In genomic region chr2:31788227-31788626, GRCm38 (mm10) we compare ENCODE assay signal across 21 mouse cellular contexts. TPM values are rescaled to one million over a fixed set of nuclear protein-coding genes. Genes with fewer than 3 reads are reported as not detected.
DNase-seq lines count a peak whose midpoint lies in the region; ATAC-seq and TF ChIP-seq lines count a peak whose summit lies in the region.
"Had no signal": no experiment of that assay in that cellular context is flagged by ENCODE, and none has a peak within 500 bp of the region (broad histone marks: within the 10 kb centered on the region; RNA-seq: fewer than 3 reads in every experiment).

No protein-coding gene starts in this region.

- H3K9me3 ChIP-seq in heart, postnatal 0 days (replicated peaks; ENCODE audit: control insufficient read depth, low read length) = no peaks in the 10 kb centered on the region
- H3K9me3 ChIP-seq in heart, embryonic 12.5 days (replicated peaks) = no peaks in the 10 kb centered on the region
- no peaks in the 10 kb centered on the region for H3K9me3 ChIP-seq in lung, postnatal 0 days (ENCODE audit: low read length)
- H3K9me3 ChIP-seq: embryonic facial prominence, embryonic 13.5 days; hindbrain, embryonic 15.5 days; limb, embryonic 12.5 days; liver, embryonic 15.5 days had no signal

- 83% methylated on average over 3 of the region's 3 CpGs for WGBS in heart, postnatal 0 days
- WGBS in heart, embryonic 12.5 days = 91% methylated on average over 3 of the region's 3 CpGs
- 65% methylated on average over 3 of the region's 3 CpGs for WGBS in lung, postnatal 0 days

- no peak overlapping the region for H3K27ac ChIP-seq in heart, postnatal 0 days (ENCODE audit: low read depth)
- H3K27ac ChIP-seq in heart, embryonic 12.5 days (ENCODE audit: poor library complexity, severe bottlenecking) = no peak overlapping the region
- H3K27ac ChIP-seq in lung, postnatal 0 days (ENCODE audit: low read length) = no peak overlapping the region
- H3K27ac ChIP-seq: embryonic facial prominence, embryonic 13.5 days; hindbrain, embryonic 15.5 days; limb, embryonic 12.5 days; liver, embryonic 15.5 days had no signal

- no peaks in the 10 kb centered on the region for H3K27me3 ChIP-seq in heart, postnatal 0 days (ENCODE audit: control insufficient read depth, insufficient read depth, low read length)
- no peaks in the 10 kb centered on the region for H3K27me3 ChIP-seq in heart, embryonic 12.5 days (replicated peaks)
- no peaks in the 10 kb centered on the region for H3K27me3 ChIP-seq in lung, postnatal 0 days (replicated peaks; ENCODE audit: insufficient read depth, low read length)
- H3K27me3 ChIP-seq: embryonic facial prominence, embryonic 13.5 days; hindbrain, embryonic 15.5 days; limb, embryonic 12.5 days; liver, embryonic 15.5 days had no signal

- peaks cover 92% of the 10 kb centered on the region for H3K36me3 ChIP-seq in heart, postnatal 0 days (replicated peaks; ENCODE audit: control insufficient read depth, insufficient read depth, low read length)
- peaks cover 94% of the 10 kb centered on the region for H3K36me3 ChIP-seq in heart, embryonic 12.5 days
- H3K36me3 ChIP-seq in lung, postnatal 0 days (ENCODE audit: insufficient read depth, low read length) = peaks cover 25% of the 10 kb centered on the region; the same call in 1 of the 2 replicates

- H3K4me1 ChIP-seq in heart, postnatal 0 days (ENCODE audit: control insufficient read depth, insufficient read depth) = no peaks in the 10 kb centered on the region
- H3K4me1 ChIP-seq in heart, embryonic 12.5 days (replicated peaks) = no peaks in the 10 kb centered on the region
- no peaks in the 10 kb centered on the region for H3K4me1 ChIP-seq in lung, postnatal 0 days (ENCODE audit: insufficient read depth, low read depth, low read length)
- H3K4me1 ChIP-seq: embryonic facial prominence, embryonic 13.5 days; limb, embryonic 12.5 days had no signal

- no peak for TF ChIP-seq EP300 in heart, postnatal 0 days (IDR thresholded peaks at IDR 0.05; ENCODE audit: low read depth)
- TF ChIP-seq EP300 in lung, postnatal 0 days (IDR thresholded peaks at IDR 0.05) = no peak

- 0 out of 2 replicates have a peak, but pooled peaks have one; percentile 2 for TF ChIP-seq CTCF in heart, postnatal 0 days (IDR thresholded peaks at IDR 0.05; ENCODE audit: low read depth)
- peak; percentile 25 for TF ChIP-seq CTCF in lung, postnatal 0 days (IDR thresholded peaks at IDR 0.05)

- no peak for ATAC-seq in heart, postnatal 0 days (ENCODE audit: insufficient read depth, low read depth)
- ATAC-seq in heart, embryonic 12.5 days (ENCODE audit: insufficient number of reproducible peaks, low FRiP score) = no peak
- no peak for ATAC-seq in lung, postnatal 0 days

- no peak overlapping the region for H3K4me2 ChIP-seq in heart, postnatal 0 days (ENCODE audit: low read depth, low read length)
- H3K4me2 ChIP-seq in heart, embryonic 12.5 days = no peak overlapping the region
- no peak overlapping the region for H3K4me2 ChIP-seq in lung, postnatal 0 days (replicated peaks; ENCODE audit: low read depth, low read length)
- H3K4me2 ChIP-seq: embryonic facial prominence, embryonic 13.5 days; hindbrain, embryonic 15.5 days; limb, embryonic 12.5 days; liver, embryonic 15.5 days had no signal

- peak; percentile 54 to 75 for DNase-seq in cerebellum, postnatal 10 days
- no peak for DNase-seq in cerebellum, adult 9-10 months
- no peak for DNase-seq in heart, postnatal 0 days (ENCODE audit: low spot score)
- no peak for DNase-seq in lung, postnatal 0 days (ENCODE audit: low spot score)
- no peak for DNase-seq in lung, postnatal 14 days
- peak; percentile 57 for DNase-seq in retina, postnatal 1 day
- DNase-seq in ovary, adult 18-20 months (ENCODE audit: low spot score) = no peak
- DNase-seq: cerebellum, adult 18-20 months; heart, adult 11 months; kidney, adult 9 months; thymus, postnatal 36 days had no signal

- H3K9ac ChIP-seq in heart, postnatal 0 days (replicated peaks; ENCODE audit: low read depth, low read length) = no peak overlapping the region
- H3K9ac ChIP-seq in heart, embryonic 12.5 days = no peak overlapping the region
- no peak overlapping the region for H3K9ac ChIP-seq in lung, postnatal 0 days (replicated peaks; ENCODE audit: low read depth)
- H3K9ac ChIP-seq: embryonic facial prominence, embryonic 13.5 days; hindbrain, embryonic 15.5 days; limb, embryonic 12.5 days; liver, embryonic 15.5 days had no signal

- H3K4me3 ChIP-seq in heart, postnatal 0 days (ENCODE audit: low read depth, low read length) = no peak overlapping the region
- no peak overlapping the region for H3K4me3 ChIP-seq in heart, embryonic 12.5 days
- H3K4me3 ChIP-seq in lung, postnatal 0 days (ENCODE audit: low read depth, low read length) = no peak overlapping the region
- H3K4me3 ChIP-seq: embryonic facial prominence, embryonic 13.5 days; hindbrain, embryonic 15.5 days; limb, embryonic 12.5 days; liver, embryonic 15.5 days had no signal

RNA-seq across cellular contexts. Expression of gene Qrfp, which starts 22.2 kb away (rescaled TPM):
- total RNA-seq in heart, postnatal 0 days (2014; rRNA removed; ENCODE audit: low replicate concordance) = not detected in 2 replicates
- 0.04 TPM in 1 of 2 replicates, not detected in the other for polyA plus RNA-seq in heart, postnatal 0 days (2015; fragmentation: Nextera tagmentation; extraction: Ambion mirVana)
- 0.08 TPM in 1 of 2 replicates, not detected in the other for polyA plus RNA-seq in heart, embryonic 12.5 days (2016; fragmentation: Nextera tagmentation; extraction: Ambion mirVana)
- 0.04 and 0.13 TPM in 2 replicates for polyA plus RNA-seq in lung, postnatal 0 days (2015; fragmentation: Nextera tagmentation; extraction: Ambion mirVana)
- total RNA-seq: adrenal gland, adult 18-20 months; left cerebral cortex, adult 18-20 months had no signal
- polyA plus RNA-seq: hindbrain, embryonic 15.5 days; neural tube, embryonic 14.5 days had no signal

RNA-seq across cellular contexts. Expression of gene Fibcd1, which starts 57.6 kb away (rescaled TPM):
- total RNA-seq in heart, postnatal 0 days (2014; rRNA removed; ENCODE audit: low replicate concordance) = not detected in 2 replicates
- not detected in 2 replicates for polyA plus RNA-seq in heart, postnatal 0 days (2015; fragmentation: Nextera tagmentation; extraction: Ambion mirVana)
- polyA plus RNA-seq in heart, embryonic 12.5 days (2016; fragmentation: Nextera tagmentation; extraction: Ambion mirVana) = 0.04 and 0.08 TPM in 2 replicates
- 0.02 and 0.08 TPM in 2 replicates for polyA plus RNA-seq in lung, postnatal 0 days (2015; fragmentation: Nextera tagmentation; extraction: Ambion mirVana)
- total RNA-seq: megakaryocyte, adult 5-6 weeks had no signal
- polyA plus RNA-seq: heart, embryonic 16.5 days; liver, embryonic 15.5 days had no signal

Comparison
In these comparisons a context has a peak if more than half of its experiments do, and no peak if none do; other contexts are left out.
1. DNase-seq: peak in cerebellum, postnatal 10 days (2 of 2) and retina, postnatal 1 day (single experiment); none in cerebellum, adult 9-10 months (single experiment), heart, postnatal 0 days (single experiment), lung, postnatal 0 days (single experiment), lung, postnatal 14 days (single experiment) and ovary, adult 18-20 months (single experiment).